Mouse (Mus musculus): ENCODE measurements around the gene Atg2a. TPM values are rescaled to one million over a fixed set of nuclear protein-coding genes. Genes with fewer than 3 reads are reported as not detected.
A peak's percentile ranks its signal among the peaks of the same experiment; 100 is the strongest.

Gene Atg2a
- polyA plus RNA-seq, 1 experiment = 27.4 TPM

GRCm38 (mm10) chr19:6247526-6248300, 6.2 kb downstream of the Atg2a start:
- H3K27ac ChIP-seq (ENCODE audit: insufficient read depth, low read depth, low read length) = no peak overlapping the region
- no peaks in the 10 kb centered on the region for H3K27me3 ChIP-seq (replicated peaks; ENCODE audit: control insufficient read depth, insufficient read depth, low read length)
- no peak for DNase-seq
- 92% methylated on average over 29 of the region's 29 CpGs for WGBS
- peaks cover 5% of the 10 kb centered on the region; the same call in 1 of the 2 replicates for H3K36me3 ChIP-seq (ENCODE audit: control insufficient read depth, insufficient read depth, low read length)
- no peak overlapping the region for H3K4me3 ChIP-seq (ENCODE audit: insufficient read depth, low read depth, low read length)
- TF ChIP-seq CTCF (conservative IDR thresholded peaks at IDR 0.05; ENCODE audit: insufficient read depth, insufficient read length, low read depth, low read length) = no peak
- no peak for TF ChIP-seq POLR2A (IDR thresholded peaks at IDR 0.05; ENCODE audit: low read depth, low read length)
- H3K4me1 ChIP-seq (ENCODE audit: control insufficient read depth, insufficient read depth, low read length) = no peaks in the 10 kb centered on the region

GRCm38 (mm10) chr19:6253021-6253420, 11.6 kb downstream of the Atg2a start:
- 89% methylated on average over 4 of the region's 4 CpGs for WGBS
- H3K36me3 ChIP-seq (ENCODE audit: control insufficient read depth, insufficient read depth, low read length) = peaks cover 5% of the 10 kb centered on the region; the same call in 1 of the 2 replicates
- no peak for TF ChIP-seq CTCF (conservative IDR thresholded peaks at IDR 0.05; ENCODE audit: insufficient read depth, insufficient read length, low read depth, low read length)
- TF ChIP-seq POLR2A (IDR thresholded peaks at IDR 0.05; ENCODE audit: low read depth, low read length) = no peak
- DNase-seq = no peak
- no peaks in the 10 kb centered on the region for H3K27me3 ChIP-seq (replicated peaks; ENCODE audit: control insufficient read depth, insufficient read depth, low read length)
- no peak overlapping the region for H3K27ac ChIP-seq (ENCODE audit: insufficient read depth, low read depth, low read length)
- no peaks in the 10 kb centered on the region for H3K4me1 ChIP-seq (ENCODE audit: control insufficient read depth, insufficient read depth, low read length)
- H3K4me3 ChIP-seq (ENCODE audit: insufficient read depth, low read depth, low read length) = no peak overlapping the region

GRCm38 (mm10) chr19:6260428-6260827, 19.0 kb downstream of the Atg2a start:
- TF ChIP-seq POLR2A (IDR thresholded peaks at IDR 0.05; ENCODE audit: low read depth, low read length) = no peak
- TF ChIP-seq CTCF (conservative IDR thresholded peaks at IDR 0.05; ENCODE audit: insufficient read depth, insufficient read length, low read depth, low read length) = peak; percentile 52
- 63% methylated on average over 2 of the region's 2 CpGs for WGBS
- peak; percentile 47 for DNase-seq
- H3K27me3 ChIP-seq (replicated peaks; ENCODE audit: control insufficient read depth, insufficient read depth, low read length) = no peaks in the 10 kb centered on the region
- no peak overlapping the region for H3K27ac ChIP-seq (ENCODE audit: insufficient read depth, low read depth, low read length)
- H3K4me3 ChIP-seq (ENCODE audit: insufficient read depth, low read depth, low read length) = no peak overlapping the region
- peaks cover 7% of the 10 kb centered on the region; the same call in 1 of the 2 replicates for H3K4me1 ChIP-seq (ENCODE audit: control insufficient read depth, insufficient read depth, low read length)
- H3K36me3 ChIP-seq (ENCODE audit: control insufficient read depth, insufficient read depth, low read length) = peaks cover 2% of the 10 kb centered on the region; the same call in 1 of the 2 replicates

- Histone ChIP-seq H3K27ac (ENCODE audit: insufficient read depth, low read depth, low read length) (no peak overlapping the region), H3K36me3 (ENCODE audit: control insufficient read depth, insufficient read depth, low read length) (peaks cover 2% of the 10 kb centered on the region; the same call in 1 of the 2 replicates), H3K4me1 (ENCODE audit: control insufficient read depth, insufficient read depth, low read length) (peaks cover 8% of the 10 kb centered on the region; the same call in 1 of the 2 replicates), H3K4me3 (ENCODE audit: insufficient read depth, low read depth, low read length) (no peak overlapping the region), H3K27me3 (replicated peaks; ENCODE audit: control insufficient read depth, insufficient read depth, low read length) (no peaks in the 10 kb centered on the region)
- DNase-seq = no peak
- TF ChIP-seq CTCF (conservative IDR thresholded peaks at IDR 0.05; ENCODE audit: insufficient read depth, insufficient read length, low read depth, low read length) (peak; percentile 43), POLR2A (IDR thresholded peaks at IDR 0.05; ENCODE audit: low read depth, low read length) (no peak)
- WGBS = 78% methylated on average over 4 of the region's 4 CpGs
Observed at GRCm38 (mm10) chr19:6260946-6261345, 19.5 kb downstream of the Atg2a start.

GRCm38 (mm10) chr19:6261379-6261778, 19.9 kb downstream of the Atg2a start:
- H3K4me1 ChIP-seq (ENCODE audit: control insufficient read depth, insufficient read depth, low read length) = peaks cover 8% of the 10 kb centered on the region; the same call in 1 of the 2 replicates
- DNase-seq = no peak
- H3K27me3 ChIP-seq (replicated peaks; ENCODE audit: control insufficient read depth, insufficient read depth, low read length) = no peaks in the 10 kb centered on the region
- WGBS = 93% methylated on average over 14 of the region's 14 CpGs
- peaks cover 2% of the 10 kb centered on the region; the same call in 1 of the 2 replicates for H3K36me3 ChIP-seq (ENCODE audit: control insufficient read depth, insufficient read depth, low read length)
- TF ChIP-seq CTCF (conservative IDR thresholded peaks at IDR 0.05; ENCODE audit: insufficient read depth, insufficient read length, low read depth, low read length) = no peak
- no peak for TF ChIP-seq POLR2A (IDR thresholded peaks at IDR 0.05; ENCODE audit: low read depth, low read length)
- H3K27ac ChIP-seq (ENCODE audit: insufficient read depth, low read depth, low read length) = no peak overlapping the region
- no peak overlapping the region for H3K4me3 ChIP-seq (ENCODE audit: insufficient read depth, low read depth, low read length)

- Histone ChIP-seq H3K4me1 (ENCODE audit: control insufficient read depth, insufficient read depth, low read length) (peaks cover 8% of the 10 kb centered on the region; the same call in 1 of the 2 replicates), H3K36me3 (ENCODE audit: control insufficient read depth, insufficient read depth, low read length) (peaks cover 2% of the 10 kb centered on the region; the same call in 1 of the 2 replicates), H3K27me3 (replicated peaks; ENCODE audit: control insufficient read depth, insufficient read depth, low read length) (no peaks in the 10 kb centered on the region), H3K27ac (ENCODE audit: insufficient read depth, low read depth, low read length) (peak overlapping the region; percentile 58), H3K4me3 (ENCODE audit: insufficient read depth, low read depth, low read length) (no peak overlapping the region)
- peak; percentile 79 for DNase-seq
- TF ChIP-seq POLR2A (IDR thresholded peaks at IDR 0.05; ENCODE audit: low read depth, low read length) (no peak), CTCF (conservative IDR thresholded peaks at IDR 0.05; ENCODE audit: insufficient read depth, insufficient read length, low read depth, low read length) (peak; percentile 96)
- 66% methylated on average over 7 of the region's 7 CpGs for WGBS
Observed at GRCm38 (mm10) chr19:6262222-6262621, 20.8 kb downstream of the Atg2a start.

- Histone ChIP-seq H3K27me3 (replicated peaks; ENCODE audit: control insufficient read depth, insufficient read depth, low read length) (no peaks in the 10 kb centered on the region), H3K4me1 (ENCODE audit: control insufficient read depth, insufficient read depth, low read length) (peaks cover 8% of the 10 kb centered on the region; the same call in 1 of the 2 replicates), H3K27ac (ENCODE audit: insufficient read depth, low read depth, low read length) (peak overlapping the region; percentile 84), H3K36me3 (ENCODE audit: control insufficient read depth, insufficient read depth, low read length) (no peaks in the 10 kb centered on the region; the same call in 1 of the 2 replicates), H3K4me3 (ENCODE audit: insufficient read depth, low read depth, low read length) (peak overlapping the region; percentile 62)
- WGBS = 38% methylated on average over 8 of the region's 8 CpGs
- DNase-seq = peak; percentile 93
- TF ChIP-seq CTCF (conservative IDR thresholded peaks at IDR 0.05; ENCODE audit: insufficient read depth, insufficient read length, low read depth, low read length) = no peak
- TF ChIP-seq POLR2A (IDR thresholded peaks at IDR 0.05; ENCODE audit: low read depth, low read length) = peak; percentile 89
Observed at GRCm38 (mm10) chr19:6262839-6263433, 21.5 kb downstream of the Atg2a start.

All from kidney, adult 2 months (tissue).